Mouse (Mus musculus) bone marrow, adult 2 months (tissue): Measurements from ENCODE around the gene Xrcc2. TPM values are rescaled to one million over a fixed set of nuclear protein-coding genes. Genes with fewer than 3 reads are reported as not detected.

Experiments used
- H3K27ac ChIP-seq: fragments of 200-500 bp; 2 replicates; pipeline ENCODE4 v1.5.1; 2012; ENCODE audit warnings: low read depth, mild to moderate bottlenecking, control low read depth, inconsistent platforms, low read length; ENCODE audit not compliant: control insufficient read depth, poor library complexity, insufficient read depth
- H3K4me1 ChIP-seq: fragments of 200-500 bp; 2 replicates; pipeline ENCODE4 v1.6.1; 2011; ENCODE audit warnings: low read length; ENCODE audit not compliant: control insufficient read depth, insufficient read depth
- H3K4me3 ChIP-seq: fragments of 200-500 bp; replicated peaks from 2 replicates; pipeline ENCODE3; 2011; ENCODE audit warnings: mild to moderate bottlenecking, low read depth, low read length, control low read depth; ENCODE audit not compliant: control insufficient read depth
- CTCF ChIP-seq: fragments of 200-500 bp; IDR thresholded peaks from 2 replicates; pipeline ENCODE4 v1.5.1; 2011; ENCODE audit warnings: low read length, control low read depth; ENCODE audit not compliant: control insufficient read depth, insufficient read depth
- POLR2A ChIP-seq: fragments of 200-500 bp; IDR thresholded peaks from 2 replicates; pipeline ENCODE4 v1.6.1; 2011; ENCODE audit warnings: low read depth, mild to moderate bottlenecking, control low read depth, low read length, borderline replicate concordance; ENCODE audit not compliant: control insufficient read depth
- WGBS: fragments of 180-500 bp; shearing (Covaris S2); methylation state at CpG from one replicate; pipeline ENCODE4 v1.1.7; 2018; 5-methylcytosine and 5-hydroxymethylcytosine counted together
- polyA plus RNA-seq: library from polyadenylated mRNA; stranded (reverse); fragments of >200 nt; gene quantifications from 2 replicates; pipeline ENCODE4 v1.2.4, GENCODE M21; 2011; ENCODE audit warnings: low replicate concordance; ENCODE audit not compliant: missing spikeins, insufficient read depth, insufficient read length

Gene Xrcc2
- polyA plus RNA-seq, 1 experiment = 2.5 TPM

DNA sequence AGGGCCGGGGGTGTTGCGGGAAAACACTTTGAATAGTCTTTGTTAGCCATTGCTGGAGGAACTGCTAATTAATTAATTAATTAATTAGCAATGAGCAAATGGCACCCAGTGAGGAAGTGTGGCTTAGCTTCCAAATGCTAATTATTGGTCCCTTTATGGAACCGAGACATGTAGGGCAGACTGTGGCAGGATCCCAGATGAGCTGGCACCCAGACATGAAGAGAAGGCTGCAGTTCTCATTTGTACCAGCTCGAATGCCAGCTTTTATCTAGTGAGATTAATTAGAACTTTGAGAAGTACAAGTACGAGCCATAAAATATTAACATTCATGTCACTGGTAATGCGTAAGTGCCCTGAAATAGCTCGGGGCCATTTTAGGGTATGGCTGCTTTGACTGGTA is 53.2 kb downstream of the Xrcc2 start:
- H3K4me1 ChIP-seq = no peaks in the 10 kb centered on the region
- no peak for TF ChIP-seq POLR2A
- no peak for TF ChIP-seq CTCF
- 82% methylated on average over 7 of the region's 7 CpGs for WGBS
- no peak overlapping the region for H3K27ac ChIP-seq
- H3K4me3 ChIP-seq = no peak overlapping the region

DNA sequence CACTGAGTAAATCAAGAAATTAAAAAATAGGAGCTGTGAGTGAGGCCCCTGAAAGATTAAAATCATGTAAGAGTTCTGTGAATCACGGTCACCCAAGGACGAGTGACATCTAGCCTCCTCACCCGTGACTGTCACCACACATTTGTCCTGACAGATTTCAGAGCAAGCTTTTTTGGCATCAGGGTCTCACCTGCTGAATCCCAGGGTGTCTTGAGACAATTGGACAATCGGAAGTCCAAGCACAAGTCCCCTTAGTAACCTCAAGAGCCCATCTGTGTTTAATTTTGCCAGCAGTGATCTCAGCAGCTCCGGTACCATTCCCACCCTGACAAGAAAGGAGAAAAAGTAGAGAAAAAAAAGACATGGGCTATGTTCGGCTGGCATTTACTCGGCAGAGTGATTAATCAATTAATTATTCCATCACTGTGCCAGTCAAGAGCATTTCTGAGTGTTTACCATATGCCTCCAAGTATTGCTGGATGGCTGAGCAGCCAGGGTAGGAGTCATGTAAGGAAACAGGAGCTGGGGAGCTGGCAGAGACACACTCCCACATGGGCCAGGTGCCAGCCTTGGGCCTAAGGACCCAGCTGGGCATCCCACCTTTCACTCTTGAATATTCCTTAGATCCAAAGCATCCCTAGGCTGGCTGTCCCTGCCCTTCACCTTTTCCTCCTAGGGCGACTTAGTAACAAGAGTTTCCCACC is 59.8 kb downstream of the Xrcc2 start:
- TF ChIP-seq POLR2A (no peak), CTCF (no peak)
- Histone ChIP-seq H3K27ac (no peak overlapping the region), H3K4me3 (no peak overlapping the region), H3K4me1 (no peaks in the 10 kb centered on the region)
- 76% methylated on average over 8 of the region's 8 CpGs for WGBS

DNA sequence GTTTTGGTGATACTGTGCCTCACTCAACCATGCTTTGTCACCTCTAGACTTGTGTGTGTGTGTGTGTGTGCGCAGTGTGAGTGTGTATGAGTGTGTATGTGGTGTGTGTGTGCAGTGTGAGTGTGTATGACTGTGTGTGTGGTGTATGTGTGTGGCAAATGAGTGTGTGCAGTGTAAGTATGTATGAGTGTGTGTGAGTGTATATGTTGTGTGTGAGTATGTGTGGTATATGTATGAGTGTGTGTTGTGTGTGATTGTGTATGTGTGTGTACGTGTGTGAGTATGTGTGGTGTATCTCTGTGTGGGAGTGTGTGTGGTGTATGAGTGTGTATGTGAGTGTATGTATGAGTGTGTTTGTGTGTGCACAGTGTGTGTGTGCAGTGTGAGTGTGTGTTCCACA is 61.1 kb downstream of the Xrcc2 start:
- TF ChIP-seq POLR2A (no peak), CTCF (no peak)
- Histone ChIP-seq H3K4me3 (no peak overlapping the region), H3K27ac (no peak overlapping the region), H3K4me1 (no peaks in the 10 kb centered on the region)
- 83% methylated on average over 2 of the region's 2 CpGs for WGBS

DNA sequence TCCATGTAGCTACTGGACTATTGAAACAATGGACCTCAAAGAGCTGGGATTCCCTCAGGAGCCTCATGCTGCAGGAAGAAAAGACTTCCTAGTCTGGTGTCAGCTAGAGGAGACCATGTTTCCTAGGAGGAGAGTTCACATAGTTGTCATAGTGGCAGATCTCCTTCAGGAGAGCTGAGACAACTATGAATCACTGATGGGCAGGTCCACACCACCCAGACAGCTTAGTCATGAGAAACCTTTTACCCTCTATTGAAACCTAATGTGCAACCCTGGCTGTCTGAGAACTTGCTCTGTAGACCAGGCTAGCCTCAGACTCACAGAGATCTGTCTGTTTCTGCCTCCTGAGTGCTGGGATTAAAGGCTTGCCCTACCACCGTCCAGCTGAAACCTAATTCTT is 62.9 kb downstream of the Xrcc2 start:
- TF ChIP-seq POLR2A (no peak), CTCF (no peak)
- Histone ChIP-seq H3K27ac (no peak overlapping the region), H3K4me3 (no peak overlapping the region), H3K4me1 (no peaks in the 10 kb centered on the region)
- WGBS = 68% methylated on average over 1 of the region's 1 CpGs

Other genes with a start within 250 kb of the Xrcc2 start
- 20.8 and 28.5 TPM in 2 replicates for gene Kmt2c, start 207.0 kb downstream of the Xrcc2 start, polyA plus RNA-seq
- gene Cct8l1, start 189.8 kb downstream of the Xrcc2 start, polyA plus RNA-seq = not detected in 2 replicates
- 2.2 TPM in 1 of 2 replicates, not detected in the other for gene Actr3b, start 54.2 kb upstream of the Xrcc2 start, polyA plus RNA-seq
- gene Gm21663, start 236.6 kb upstream of the Xrcc2 start, polyA plus RNA-seq = not detected in 2 replicates
- not detected in 2 replicates for gene Gm21671, start 248.6 kb upstream of the Xrcc2 start, polyA plus RNA-seq